Mouse (Mus musculus) liver (tissue): ENCODE measurements at regions not wholly inside any gene's neighbourhood (a gene's known extent, or its start where the extent isn't known, plus 50 kb on each side); places are given as distances from the start of the nearest gene placed in this dataset.
"Not testable (repeated sequence)": the region's sequence is repeated elsewhere in the genome, so short reads cannot be mapped to it uniquely, and the experiment has no call there.

ENCODE experiments used
- DNase-seq: peaks from one replicate; pipeline ENCODE4 v3.0.0-alpha.2; 2020; ENCODE audit warnings: mixed read lengths

DNA sequence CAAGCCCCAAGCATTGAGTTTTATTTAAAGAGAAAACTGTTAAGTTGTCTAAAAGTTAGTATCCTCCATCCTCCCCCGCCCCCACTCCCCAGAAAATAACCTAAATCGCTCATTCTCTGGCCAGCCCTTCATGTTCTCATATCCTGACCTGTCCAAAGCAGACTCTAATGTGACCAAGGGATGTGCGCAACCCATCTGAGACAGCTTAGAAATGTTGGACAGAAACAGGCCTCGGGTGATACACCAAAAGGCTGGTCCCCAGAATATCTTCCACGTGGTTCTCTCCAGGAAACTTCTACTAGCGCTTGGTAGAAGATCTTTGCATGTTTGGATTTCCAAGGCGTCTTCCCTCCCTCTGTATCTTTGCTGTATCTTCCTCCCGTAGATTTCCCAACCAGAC is 482.8 kb downstream of the Tns1 start:
- no peak for DNase-seq

DNA sequence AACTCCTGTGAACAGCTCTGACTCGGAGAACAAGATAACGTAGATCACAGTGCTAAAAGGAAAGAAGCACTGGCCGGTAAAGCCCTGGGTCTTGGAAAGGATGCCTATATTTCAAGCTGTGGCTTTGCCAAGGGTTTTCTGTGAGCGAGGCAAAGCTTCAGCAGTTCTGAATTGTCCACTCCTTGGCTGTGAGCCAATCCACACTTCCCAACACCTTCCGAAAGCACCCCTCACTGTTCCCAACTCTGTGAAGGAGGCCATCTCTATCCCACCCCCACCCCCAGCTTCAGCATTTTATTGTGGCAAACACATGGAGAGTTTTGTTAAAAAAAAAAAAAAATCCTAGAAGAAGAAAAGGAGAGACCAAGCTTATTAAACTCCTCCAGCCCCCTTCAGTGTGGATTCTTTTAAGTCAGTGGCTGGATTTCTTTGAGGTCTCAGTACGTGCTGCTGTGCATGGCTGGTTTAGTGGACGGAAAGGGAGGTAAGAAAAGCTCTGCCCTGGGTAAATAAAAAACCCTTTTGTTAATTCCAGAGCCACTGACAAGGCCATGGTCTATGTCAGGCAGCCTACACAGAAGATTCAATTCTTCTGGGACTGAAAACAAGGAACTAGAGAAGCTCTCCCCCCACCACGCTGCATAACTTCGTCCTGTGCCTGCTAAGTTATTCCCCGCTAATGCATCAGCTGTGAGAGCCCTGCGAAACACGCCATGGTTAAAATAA is 483.4 kb downstream of the Tns1 start:
- no peak for DNase-seq

DNA sequence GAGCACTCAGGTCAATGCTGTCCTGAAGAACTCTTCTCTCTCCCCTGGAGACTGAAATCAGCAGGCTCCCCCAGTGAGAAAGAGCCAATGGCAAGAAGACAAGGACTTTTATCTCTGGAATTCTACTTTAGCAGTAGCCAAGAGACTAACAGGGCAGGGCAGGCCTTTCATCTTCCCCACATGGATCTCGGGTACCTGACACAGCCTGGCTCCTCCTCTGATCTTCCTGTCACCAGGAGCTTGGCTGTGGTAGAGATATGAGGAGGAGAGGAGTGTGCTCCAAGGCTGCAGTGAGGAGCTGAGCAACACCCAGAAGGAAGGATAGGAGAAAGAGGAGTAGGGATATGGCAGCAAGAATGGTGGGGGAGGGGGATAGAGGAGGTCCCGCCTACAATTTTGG is 488.5 kb downstream of the Tns1 start:
- no peak for DNase-seq

DNA sequence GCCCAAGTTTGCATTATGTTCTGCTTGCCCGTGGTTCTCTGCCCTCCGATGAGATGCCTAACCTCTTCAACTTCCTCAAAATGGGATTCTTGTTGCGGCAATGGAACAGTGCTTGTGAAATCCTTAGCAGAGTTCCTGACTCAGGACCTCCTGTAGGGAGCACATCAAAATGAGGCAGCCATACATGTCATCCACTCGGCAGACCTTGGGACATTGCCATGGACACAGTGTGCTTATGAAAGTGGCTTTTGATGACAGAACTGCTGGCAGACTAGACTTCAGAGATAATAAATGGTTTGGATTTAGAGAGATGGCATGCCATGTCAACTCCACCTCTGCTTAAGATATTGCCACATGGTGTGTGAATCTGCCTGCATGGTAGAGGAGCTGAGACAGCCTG is 489.4 kb downstream of the Tns1 start:
- no peak for DNase-seq

DNA sequence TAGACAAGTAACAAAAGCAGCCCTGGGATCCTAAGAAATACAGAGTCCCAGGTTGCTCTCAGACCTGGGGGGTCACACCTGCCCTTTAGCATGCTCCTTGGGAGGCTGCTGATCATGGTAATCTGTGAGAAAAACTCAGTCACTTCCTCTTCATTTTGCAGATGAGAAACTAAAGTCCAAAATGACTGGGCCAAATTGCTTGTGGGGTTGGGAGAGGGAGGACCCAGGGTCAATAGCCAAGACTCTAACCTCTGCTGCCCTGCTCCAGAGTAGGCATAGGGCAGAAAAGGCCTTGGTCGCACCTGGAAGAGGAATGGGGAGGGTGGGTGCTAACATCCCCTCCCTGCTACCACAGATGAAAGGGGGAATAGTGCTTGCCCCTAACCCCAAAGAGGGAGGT is 491.2 kb downstream of the Tns1 start:
- DNase-seq: no peak

DNA sequence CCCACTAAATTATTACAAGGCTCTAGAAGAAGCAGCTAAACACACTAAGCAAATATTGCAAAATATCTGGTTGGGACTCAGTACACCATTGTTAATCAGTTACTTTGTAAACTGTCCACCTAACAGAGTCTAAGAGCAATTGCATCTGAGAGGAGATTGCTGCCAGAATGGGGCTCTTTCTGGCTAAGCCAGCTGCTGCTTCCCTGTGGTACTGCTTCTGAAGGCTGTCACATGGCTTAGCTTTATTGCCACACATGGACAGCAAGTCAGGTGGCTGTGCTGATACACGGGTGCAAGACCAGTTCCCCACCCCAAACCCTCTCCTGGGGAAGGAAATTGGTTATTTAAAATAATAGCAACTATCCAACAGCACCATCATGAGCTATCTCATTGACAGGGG is 493.9 kb downstream of the Tns1 start:
- peak; percentile 12 for DNase-seq

DNA sequence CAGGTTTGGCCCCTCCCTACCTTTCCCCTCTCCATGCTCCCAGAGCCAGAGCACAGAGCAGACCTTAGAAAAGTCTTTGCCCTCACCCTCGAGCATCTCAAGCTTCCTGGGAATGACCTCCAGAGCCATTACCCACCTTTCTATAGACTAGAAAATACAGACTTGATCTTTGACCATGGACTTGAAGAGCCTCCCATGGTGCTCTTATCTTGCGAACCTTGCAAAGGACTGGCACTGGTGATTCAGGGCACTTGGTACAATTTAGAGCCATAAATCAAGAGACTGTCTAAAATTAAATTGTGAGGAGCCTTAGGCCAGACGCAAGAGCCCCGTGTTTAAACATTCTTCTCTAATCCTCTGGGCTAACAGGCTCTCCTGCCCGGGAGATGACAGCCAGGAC is 498.9 kb downstream of the Tns1 start:
- no peak for DNase-seq

DNA sequence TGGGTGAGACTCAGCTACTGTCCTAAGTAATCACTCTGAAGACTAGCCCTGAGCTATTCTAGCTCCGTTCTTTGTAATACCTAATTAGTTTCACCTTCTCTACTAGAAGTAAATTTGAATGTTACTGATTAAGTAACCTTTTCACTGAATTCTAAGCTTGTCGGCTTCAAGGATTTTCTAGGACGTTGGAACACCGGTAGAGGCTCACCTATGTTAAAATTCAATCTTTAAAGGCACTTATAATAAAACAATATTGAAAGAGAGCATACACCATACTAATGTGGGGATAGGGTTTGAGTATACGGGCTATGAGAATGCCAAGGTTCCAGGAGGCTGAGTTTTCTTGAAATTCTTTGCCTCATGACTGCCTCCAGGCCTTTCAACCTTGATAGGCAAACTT is 503.1 kb downstream of the Tns1 start:
- DNase-seq: not testable (repeated sequence)

DNA sequence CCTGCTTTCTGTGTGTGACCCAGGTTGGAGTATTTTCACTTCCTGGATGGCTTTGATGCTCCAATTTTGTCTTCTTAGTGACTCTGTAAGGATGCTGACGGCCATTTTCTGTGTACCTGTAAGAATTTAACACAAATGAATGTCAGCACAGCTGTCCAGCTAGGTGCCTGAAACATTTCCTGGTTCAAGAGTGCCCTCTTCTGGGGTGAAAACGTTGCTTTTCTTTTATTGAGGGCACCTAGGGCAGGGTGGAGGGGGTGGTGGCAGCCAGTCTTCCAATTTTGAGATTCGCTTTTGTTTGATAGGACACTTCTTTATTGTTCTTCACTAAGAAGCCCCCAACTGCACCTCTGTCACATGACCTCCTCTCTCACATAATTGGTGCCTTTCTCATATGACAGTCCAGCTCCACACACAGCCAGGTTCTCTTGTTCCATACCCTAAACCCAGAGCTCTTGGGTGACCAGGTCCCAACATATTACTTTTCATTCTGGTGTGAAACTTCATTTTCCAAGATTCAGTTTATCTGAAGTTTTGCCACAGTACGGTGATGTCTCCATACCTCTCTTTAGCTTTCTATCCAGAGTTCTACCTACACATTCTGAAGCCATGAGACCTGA is 505.6 kb downstream of the Tns1 start:
- no peak for DNase-seq

DNA sequence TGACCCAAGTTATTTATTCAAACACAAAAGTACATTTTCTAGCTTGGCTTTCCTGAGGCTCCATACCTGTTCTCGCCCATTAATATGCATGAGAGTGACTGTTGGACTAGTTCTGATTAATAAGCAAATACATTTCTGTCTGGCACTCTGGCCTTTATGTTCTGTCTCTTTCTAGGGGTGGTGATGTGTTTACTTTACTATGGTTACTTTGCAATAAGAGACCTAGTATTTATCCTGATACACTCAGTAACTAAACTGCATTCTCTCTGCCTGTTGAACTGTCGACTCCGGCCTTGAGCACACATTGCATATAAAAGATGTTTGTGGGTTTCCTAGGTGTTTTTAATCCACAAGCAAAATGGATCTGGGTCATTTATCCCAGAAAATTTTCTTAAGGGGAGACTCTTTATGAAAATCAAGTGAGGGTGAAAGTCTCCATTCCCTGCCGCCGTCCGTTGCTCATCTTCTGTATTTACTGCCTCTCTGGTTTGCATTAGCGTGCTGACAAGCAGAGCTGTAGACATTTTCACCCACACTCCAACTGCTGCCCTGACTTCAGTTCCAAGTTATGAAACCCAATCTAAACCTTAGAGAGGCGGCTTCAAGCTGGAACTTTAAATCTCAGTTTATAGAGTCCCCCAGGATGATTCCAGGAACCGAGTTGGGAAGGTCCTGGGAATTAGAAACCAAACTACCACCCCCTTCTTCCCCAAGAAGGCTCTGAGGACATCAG is 530.4 kb downstream of the Tns1 start:
- no peak for DNase-seq

DNA sequence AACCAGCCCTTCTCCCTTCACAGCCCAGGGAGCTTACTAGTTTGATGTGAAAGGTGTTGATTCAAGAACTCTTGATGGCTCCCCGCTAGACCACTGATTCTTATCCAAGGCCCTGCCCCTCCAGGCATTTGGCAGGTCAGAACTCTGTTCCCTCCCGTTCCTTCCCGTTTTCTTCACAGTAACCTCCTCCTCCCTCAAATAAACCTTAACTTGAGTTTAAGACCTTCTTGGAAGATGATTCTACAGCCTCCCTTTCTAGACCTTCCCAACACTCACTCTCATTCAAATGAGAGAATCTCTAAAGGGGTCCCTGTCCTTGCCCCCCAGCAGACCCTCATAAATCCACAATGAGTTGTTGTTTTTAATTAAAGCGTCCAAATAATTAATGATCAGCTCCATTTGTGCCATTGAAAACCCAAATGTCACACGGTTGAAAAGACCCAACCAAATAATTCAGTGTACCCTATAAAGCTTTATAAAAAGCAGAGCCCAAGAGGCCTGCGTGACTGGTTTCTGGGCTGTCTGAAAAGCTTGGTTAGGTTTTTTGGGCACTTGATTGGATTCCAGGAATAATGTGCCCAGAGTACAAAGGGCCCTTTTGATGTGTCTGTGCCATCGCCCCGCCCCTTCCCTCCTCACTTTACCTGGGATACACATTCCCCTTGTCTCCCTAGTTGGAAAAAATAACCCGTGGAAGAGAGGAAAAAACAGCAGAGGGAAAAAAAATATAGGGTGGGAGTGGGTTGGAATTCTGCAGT is 532.7 kb downstream of the Tns1 start:
- no peak for DNase-seq

DNA sequence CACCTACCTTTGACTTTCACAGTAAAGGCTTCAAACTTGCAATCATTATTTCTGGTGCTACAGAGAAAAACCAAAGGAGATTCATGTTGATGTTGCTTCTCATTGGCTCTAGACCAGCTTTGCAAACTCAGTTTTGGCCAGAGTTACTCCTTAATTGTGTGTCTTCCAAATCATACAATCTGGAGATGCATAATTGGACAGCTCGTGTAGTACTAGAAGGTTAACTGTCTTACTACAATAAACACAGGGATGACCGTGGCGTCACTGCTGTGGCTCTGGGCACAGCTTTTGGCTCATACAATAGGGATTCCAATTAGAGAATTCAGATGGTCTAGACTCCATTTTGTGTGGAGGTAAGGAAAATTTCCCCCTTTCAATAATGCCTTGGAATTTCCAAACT is 544.6 kb downstream of the Tns1 start:
- no peak for DNase-seq

DNA sequence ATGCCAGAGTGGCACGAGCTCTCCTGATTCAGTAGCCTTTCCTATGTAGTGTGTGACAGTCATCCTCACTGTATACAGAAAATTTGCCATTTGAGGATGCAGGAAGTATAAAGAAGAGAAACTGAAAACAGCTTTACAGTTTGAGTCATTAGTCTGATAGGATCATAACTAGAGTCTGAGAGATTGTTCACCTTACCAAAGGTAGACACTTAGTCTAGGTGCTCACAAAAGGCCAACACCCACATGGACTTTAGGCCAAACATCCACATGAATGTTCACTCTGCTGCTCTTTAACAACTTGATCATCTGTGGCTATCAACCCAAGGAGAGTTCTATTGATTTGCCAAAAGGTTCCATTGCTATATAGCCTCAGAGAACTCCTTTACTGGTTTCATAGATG is 547.2 kb downstream of the Tns1 start:
- DNase-seq: no peak

DNA sequence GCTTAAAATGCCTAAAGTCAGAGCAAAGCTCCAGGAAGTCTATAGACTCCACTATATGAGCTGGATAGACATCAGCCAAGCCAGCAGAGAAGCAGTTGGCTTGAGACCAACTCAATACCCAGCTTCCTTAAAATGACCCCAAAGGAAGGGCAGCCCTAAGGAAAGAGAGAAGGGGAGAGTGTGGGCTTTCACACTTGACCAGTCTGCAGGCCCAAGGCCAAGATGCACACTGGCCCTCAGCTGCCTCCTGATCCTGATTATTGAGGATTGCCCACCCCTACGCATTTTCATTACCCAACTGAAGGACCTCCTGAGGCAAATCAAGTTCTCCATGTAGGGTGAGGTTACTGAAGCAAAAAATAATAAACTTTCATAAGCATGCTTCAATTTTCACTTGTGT is 548.6 kb downstream of the Tns1 start:
- no peak for DNase-seq

DNA sequence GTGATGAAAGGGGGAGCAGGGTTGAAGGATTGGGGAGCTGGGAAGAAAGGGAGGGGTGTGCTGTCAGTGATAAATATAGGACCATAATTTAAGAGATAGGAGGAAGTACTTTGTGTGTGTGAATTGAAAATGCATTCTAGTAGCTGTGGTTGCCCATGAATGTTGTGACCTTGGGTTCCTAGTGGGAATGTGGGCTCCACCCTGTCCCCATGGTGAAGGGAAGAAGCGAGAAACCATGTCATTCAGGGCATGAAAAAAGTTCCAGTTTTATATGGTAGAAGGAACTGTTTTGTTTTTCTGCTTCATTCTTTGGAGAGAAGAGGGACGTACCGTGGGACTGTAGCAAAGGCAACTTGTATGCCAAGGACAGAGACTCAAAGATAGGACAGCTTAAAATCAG is 553.3 kb downstream of the Tns1 start:
- no peak for DNase-seq

DNA sequence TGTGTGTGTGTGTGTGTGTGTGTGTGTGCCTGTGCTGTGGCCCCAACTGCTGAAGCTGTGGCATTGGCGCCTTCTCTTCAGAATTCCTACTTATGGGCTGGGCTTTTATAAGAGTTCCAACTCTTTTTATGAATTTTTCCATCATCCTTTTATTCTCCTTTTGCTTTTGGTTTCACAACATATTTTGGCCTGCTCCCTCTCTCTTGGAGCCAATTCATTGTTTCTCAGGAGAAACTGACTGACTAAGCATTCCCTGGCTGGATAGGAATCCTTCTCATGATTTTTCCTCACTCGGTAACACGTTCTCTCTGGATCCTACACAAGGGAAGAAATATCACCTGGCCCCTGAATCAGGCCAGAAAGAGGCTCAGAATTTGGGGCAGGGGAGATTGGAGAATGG is 551.1 kb upstream of the Tnp1 start:
- no peak for DNase-seq

DNA sequence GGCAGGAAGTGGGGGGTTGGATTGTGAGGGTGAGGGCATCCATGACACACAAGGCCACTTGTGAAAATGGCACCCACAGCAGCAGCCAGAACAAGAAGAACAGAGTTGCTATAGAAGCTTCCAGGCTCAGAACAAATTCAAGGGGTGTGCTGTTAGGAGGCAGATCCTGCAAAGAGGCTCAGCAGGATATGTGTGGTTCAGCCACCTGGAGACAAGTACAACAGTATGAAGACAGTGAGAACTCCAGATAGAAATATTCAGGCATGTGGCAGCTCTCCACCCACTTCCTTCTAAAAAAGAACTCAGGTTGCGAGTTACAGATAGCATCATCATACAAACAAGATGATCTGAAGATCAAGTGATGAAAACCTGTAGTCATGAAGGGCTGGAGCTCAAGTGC is 544.9 kb upstream of the Tnp1 start:
- DNase-seq: no peak

DNA sequence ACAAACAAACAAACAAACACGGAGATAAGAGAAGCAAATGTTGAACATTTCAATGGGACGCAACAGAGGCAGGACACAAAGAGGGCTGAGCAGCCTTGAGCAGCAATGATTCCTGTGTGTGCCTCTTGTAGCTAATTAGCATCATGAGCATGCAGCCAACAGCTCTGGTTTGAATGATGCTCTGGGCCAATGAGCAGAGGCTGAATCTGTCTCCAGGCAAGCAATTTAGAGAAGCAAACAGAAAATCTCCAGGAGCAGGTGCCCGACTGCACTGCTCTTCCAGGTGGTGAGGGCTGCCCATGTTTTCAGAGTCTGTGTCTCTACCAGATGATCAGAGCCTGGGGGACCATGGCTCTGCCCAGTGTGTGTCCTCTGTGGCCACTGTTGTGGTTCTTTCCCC is 532.2 kb upstream of the Tnp1 start:
- DNase-seq: no peak

DNA sequence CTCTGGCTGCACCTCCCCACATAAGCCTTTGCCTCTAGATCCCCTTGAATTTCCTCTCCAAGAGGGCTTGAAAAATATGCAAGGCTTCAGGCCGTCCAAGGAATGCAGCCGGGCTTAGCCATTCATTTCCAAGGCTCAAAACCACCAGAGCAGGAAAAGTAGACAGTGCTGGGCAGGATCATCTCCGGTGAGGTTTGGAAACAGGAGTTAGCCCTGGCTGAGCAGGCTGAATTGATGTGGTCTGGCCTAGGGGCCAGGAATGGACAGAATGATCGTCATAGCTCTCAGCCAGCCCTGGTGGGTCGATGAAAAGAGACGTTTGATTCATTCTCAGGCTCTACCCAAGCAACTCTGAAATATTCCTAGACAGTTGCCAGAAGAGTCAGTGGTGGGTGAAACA is 529.7 kb upstream of the Tnp1 start:
- DNase-seq: no peak

DNA sequence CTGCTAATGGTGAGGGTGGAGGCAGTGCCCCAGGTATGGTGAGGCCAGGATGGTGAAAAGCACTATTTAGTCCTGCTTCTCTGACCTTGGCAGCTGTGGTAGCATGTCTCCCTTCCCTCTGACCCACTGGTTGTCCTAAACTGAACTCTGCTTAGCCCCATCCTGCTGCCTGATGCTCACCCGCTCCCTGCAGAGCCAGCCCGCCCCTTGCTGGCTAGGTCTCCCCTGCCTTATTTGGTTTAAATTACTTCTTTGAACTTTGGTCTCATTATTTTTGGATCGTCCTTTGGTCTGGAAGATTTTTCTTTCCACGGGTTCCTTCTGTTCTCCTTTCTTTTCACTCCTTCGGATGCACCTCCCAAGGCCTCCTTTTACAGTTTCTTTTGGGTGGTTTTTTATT is 525.7 kb upstream of the Tnp1 start:
- no peak for DNase-seq

DNA sequence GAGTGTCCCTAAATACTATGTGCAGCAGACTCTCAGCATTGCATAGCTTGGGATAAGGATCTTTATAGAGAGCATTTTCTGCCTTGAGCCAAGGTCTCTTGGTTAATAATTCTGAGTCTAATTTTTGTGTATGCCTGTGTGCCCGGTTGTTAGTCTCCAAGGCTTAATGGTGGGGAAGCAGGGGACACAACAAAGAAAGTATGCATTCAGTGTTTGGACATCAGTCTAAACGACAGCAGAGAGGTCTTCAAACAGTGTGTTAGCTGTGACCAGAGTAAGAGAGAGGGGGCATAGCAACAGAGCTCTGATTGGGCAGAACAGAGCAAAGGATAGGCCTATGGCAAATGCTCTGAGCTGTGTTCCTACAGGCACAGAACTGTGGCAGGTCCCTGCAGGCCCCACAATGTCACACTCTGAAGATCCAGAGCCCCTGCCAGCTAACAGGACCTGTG is 522.7 kb upstream of the Tnp1 start:
- no peak for DNase-seq

DNA sequence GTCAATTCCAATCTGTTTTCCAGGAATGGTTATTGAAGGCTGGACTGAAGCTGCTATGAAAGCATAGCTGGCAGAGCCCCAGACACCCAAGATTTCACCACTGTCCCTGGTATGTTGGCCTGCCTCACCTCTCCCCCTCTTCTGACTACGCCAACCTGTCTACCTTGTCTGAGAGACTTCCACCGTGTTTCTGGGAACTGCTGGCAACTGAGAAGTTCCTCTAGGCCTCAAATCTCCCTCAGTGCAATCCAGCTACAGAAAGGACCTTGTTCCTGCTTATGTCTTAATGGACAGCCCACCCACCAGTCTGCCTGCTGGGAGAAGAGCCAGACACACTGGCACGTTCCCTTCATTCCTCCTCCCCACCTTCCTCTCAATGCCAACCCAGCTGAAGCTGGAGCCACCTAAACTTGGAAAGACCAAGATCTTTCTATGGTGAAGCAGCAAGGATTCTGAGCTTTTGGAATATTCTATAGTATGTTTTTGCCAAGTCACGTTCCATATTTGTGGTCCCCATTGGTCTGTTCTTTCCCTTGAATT is 520.1 kb upstream of the Tnp1 start:
- no peak for DNase-seq

DNA sequence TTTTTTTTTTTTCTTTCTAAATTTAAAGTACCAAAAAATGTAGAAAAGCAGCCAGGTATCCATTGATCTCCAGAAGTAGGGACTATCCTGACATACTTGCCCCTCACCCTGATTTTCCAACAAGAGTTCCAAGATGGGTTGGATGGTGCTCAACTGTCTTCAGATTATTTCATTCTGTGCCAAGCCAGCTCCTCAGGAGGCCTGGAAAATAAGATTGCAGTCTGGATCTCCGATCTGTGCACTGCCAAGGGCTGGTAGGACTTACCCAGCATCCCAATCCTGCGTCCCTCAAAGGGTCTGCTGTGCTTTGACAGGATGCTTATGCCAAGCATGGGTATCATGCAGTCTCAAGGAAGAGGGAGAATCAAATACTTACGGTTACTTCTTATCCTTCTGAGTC is 517.8 kb upstream of the Tnp1 start:
- no peak for DNase-seq
